Mouse (Mus musculus) yolk sac, embryonic 10.5 days (tissue): ENCODE measurements at regions not wholly inside any gene's neighbourhood (a gene's known extent, or its start where the extent isn't known, plus 50 kb on each side); places are given as distances from the start of the nearest gene placed in this dataset.
A peak's percentile ranks its signal among the peaks of the same experiment; 100 is the strongest.

Source experiments
- DNase-seq: peaks from one replicate; pipeline ENCODE4 v3.0.0-alpha.2; 2017; ENCODE audit warnings: low spot score

- no peak for DNase-seq
Measured at GRCm38 (mm10) chr11:117413133-117413532, 71.0 kb upstream of the Gm11733 start.

- no peak for DNase-seq
Measured at GRCm38 (mm10) chr11:117413942-117414705, 70.0 kb upstream of the Gm11733 start.

- peak; percentile 84 for DNase-seq
Measured at GRCm38 (mm10) chr11:117414871-117415323, 69.3 kb upstream of the Gm11733 start.

GRCm38 (mm10) chr11:117415466-117415865, 68.7 kb upstream of the Gm11733 start:
- no peak for DNase-seq

- DNase-seq: no peak
Measured at GRCm38 (mm10) chr11:117415955-117416354, 68.2 kb upstream of the Gm11733 start.

- DNase-seq: no peak
Measured at GRCm38 (mm10) chr11:117416984-117417670, 67.0 kb upstream of the Gm11733 start.

GRCm38 (mm10) chr11:117417959-117418574, 66.1 kb upstream of the Gm11733 start:
- DNase-seq: no peak

- peak; percentile 24 for DNase-seq
Measured at GRCm38 (mm10) chr11:117418939-117419338, 65.2 kb upstream of the Gm11733 start.

GRCm38 (mm10) chr11:117419351-117419969, 64.7 kb upstream of the Gm11733 start:
- peak; percentile 63 for DNase-seq

GRCm38 (mm10) chr11:117422713-117423112, 61.5 kb upstream of the Gm11733 start:
- no peak for DNase-seq

- DNase-seq: no peak
Measured at GRCm38 (mm10) chr11:117423422-117423821, 60.7 kb upstream of the Gm11733 start.

- DNase-seq: no peak
Measured at GRCm38 (mm10) chr11:117425466-117425865, 58.7 kb upstream of the Gm11733 start.

GRCm38 (mm10) chr11:117425927-117426326, 58.2 kb upstream of the Gm11733 start:
- no peak for DNase-seq

- no peak for DNase-seq
Measured at GRCm38 (mm10) chr11:117426651-117427050, 57.5 kb upstream of the Gm11733 start.

GRCm38 (mm10) chr11:117427808-117428510, 56.2 kb upstream of the Gm11733 start:
- DNase-seq: no peak

- DNase-seq: no peak
Measured at GRCm38 (mm10) chr11:117429326-117429752, 54.8 kb upstream of the Gm11733 start.

GRCm38 (mm10) chr11:117429894-117430293, 54.3 kb upstream of the Gm11733 start:
- no peak for DNase-seq

- no peak for DNase-seq
Measured at GRCm38 (mm10) chr11:117434056-117434455, 50.1 kb upstream of the Gm11733 start.
